Mouse (Mus musculus): Measurements from ENCODE around the gene Noxa1. TPM values are rescaled to one million over a fixed set of nuclear protein-coding genes. Genes with fewer than 3 reads are reported as not detected.

The Noxa1 gene
- polyA plus RNA-seq, 1 experiment from 2014 or later, result 5.8 TPM

GRCm38 (mm10) chr2:25040089-25040488 is 54.9 kb downstream of the Noxa1 start:
- no peaks in the 10 kb centered on the region for H3K9me3 ChIP-seq (ENCODE audit: control insufficient read depth)
- TF ChIP-seq CTCF (IDR thresholded peaks at IDR 0.05; ENCODE audit: low read depth), result no peak

More at GRCm38 (mm10) chr2:25040089-25040488, 54.9 kb downstream of the Noxa1 start:
- Histone ChIP-seq H3K4me3 (ENCODE audit: low read depth, low read length) (no peak overlapping the region), H3K36me3 (ENCODE audit: control insufficient read depth, insufficient read depth) (peaks cover 18% of the 10 kb centered on the region; the same call in 1 of the 2 replicates), H3K4me1 (replicated peaks; ENCODE audit: control insufficient read depth, insufficient read depth, low read length) (no peaks in the 10 kb centered on the region), H3K9ac (ENCODE audit: low read depth, low read length) (no peak overlapping the region), H3K4me2 (replicated peaks; ENCODE audit: low read depth) (no peak overlapping the region), H3K27me3 (replicated peaks; ENCODE audit: control insufficient read depth, insufficient read depth, low read length) (no peaks in the 10 kb centered on the region), H3K27ac (ENCODE audit: low read depth, low read length) (no peak overlapping the region)
- WGBS, result 80% methylated on average over 5 of the region's 5 CpGs
- no peak for ATAC-seq

Small RNAs within 50 kb of the gene (microRNA-seq; reads per million reads assigned to microRNA genes)
- gene Gm24328, result not detected
- not detected for gene Mir7664

Other genes with a start within 250 kb of the Noxa1 start
- 19.8 and 21.6 TPM in 2 replicates for gene Ehmt1, start 175.5 kb downstream of the Noxa1 start, polyA plus RNA-seq (2015; fragmentation: Nextera tagmentation; extraction: Ambion mirVana)
- 66.6 and 68.4 TPM in 2 replicates for gene Arrdc1, start 159.9 kb downstream of the Noxa1 start, polyA plus RNA-seq (2015; fragmentation: Nextera tagmentation; extraction: Ambion mirVana)
- 5.0 and 5.2 TPM in 2 replicates for gene Zmynd19, start 145.4 kb downstream of the Noxa1 start, polyA plus RNA-seq (2015; fragmentation: Nextera tagmentation; extraction: Ambion mirVana)
- gene Dph7, start 132.7 kb downstream of the Noxa1 start, polyA plus RNA-seq (2015; fragmentation: Nextera tagmentation; extraction: Ambion mirVana), result 7.2 and 8.7 TPM in 2 replicates
- 154 and 159 TPM in 2 replicates for gene Mrpl41, start 120.1 kb downstream of the Noxa1 start, polyA plus RNA-seq (2015; fragmentation: Nextera tagmentation; extraction: Ambion mirVana)
- 16.7 and 18.9 TPM in 2 replicates for gene Pnpla7, start 119.1 kb downstream of the Noxa1 start, polyA plus RNA-seq (2015; fragmentation: Nextera tagmentation; extraction: Ambion mirVana)
- gene Nsmf, start 40.8 kb downstream of the Noxa1 start, polyA plus RNA-seq (2015; fragmentation: Nextera tagmentation; extraction: Ambion mirVana), result 17.0 and 17.6 TPM in 2 replicates
- 24.6 and 25.9 TPM in 2 replicates for gene Entpd8, start 14.8 kb downstream of the Noxa1 start, polyA plus RNA-seq (2015; fragmentation: Nextera tagmentation; extraction: Ambion mirVana)
- gene Nrarp, start 85.6 kb upstream of the Noxa1 start, polyA plus RNA-seq (2015; fragmentation: Nextera tagmentation; extraction: Ambion mirVana), result 15.9 and 16.5 TPM in 2 replicates
- 12.0 and 12.6 TPM in 2 replicates for gene Tor4a, start 101.7 kb upstream of the Noxa1 start, polyA plus RNA-seq (2015; fragmentation: Nextera tagmentation; extraction: Ambion mirVana)
- 41.4 and 45.6 TPM in 2 replicates for gene Nelfb, start 116.3 kb upstream of the Noxa1 start, polyA plus RNA-seq (2015; fragmentation: Nextera tagmentation; extraction: Ambion mirVana)
- not detected in 2 replicates for gene Stpg3, start 119.5 kb upstream of the Noxa1 start, polyA plus RNA-seq (2015; fragmentation: Nextera tagmentation; extraction: Ambion mirVana)
- gene Fam166a, start 123.6 kb upstream of the Noxa1 start, polyA plus RNA-seq (2015; fragmentation: Nextera tagmentation; extraction: Ambion mirVana), result 0.78 and 1.4 TPM in 2 replicates
- gene Tubb4b, start 129.6 kb upstream of the Noxa1 start, polyA plus RNA-seq (2015; fragmentation: Nextera tagmentation; extraction: Ambion mirVana), result 453 and 466 TPM in 2 replicates
- gene Slc34a3, start 139.2 kb upstream of the Noxa1 start, polyA plus RNA-seq (2015; fragmentation: Nextera tagmentation; extraction: Ambion mirVana), result 34.0 and 37.6 TPM in 2 replicates
- 0.09 and 0.25 TPM in 2 replicates for gene Rnf224, start 141.6 kb upstream of the Noxa1 start, polyA plus RNA-seq (2015; fragmentation: Nextera tagmentation; extraction: Ambion mirVana)
- gene Rnf208, start 147.1 kb upstream of the Noxa1 start, polyA plus RNA-seq (2015; fragmentation: Nextera tagmentation; extraction: Ambion mirVana), result 51.9 and 59.4 TPM in 2 replicates
- gene Cysrt1, start 147.3 kb upstream of the Noxa1 start, polyA plus RNA-seq (2015; fragmentation: Nextera tagmentation; extraction: Ambion mirVana), result 16.5 and 20.7 TPM in 2 replicates
- 10.4 and 12.3 TPM in 2 replicates for gene AL732309.1, start 151.7 kb upstream of the Noxa1 start, polyA plus RNA-seq (2015; fragmentation: Nextera tagmentation; extraction: Ambion mirVana)
- 40.3 and 44.9 TPM in 2 replicates for gene Tmem203, start 160.3 kb upstream of the Noxa1 start, polyA plus RNA-seq (2015; fragmentation: Nextera tagmentation; extraction: Ambion mirVana)
- 62.0 and 68.3 TPM in 2 replicates for gene Tprn, start 167.5 kb upstream of the Noxa1 start, polyA plus RNA-seq (2015; fragmentation: Nextera tagmentation; extraction: Ambion mirVana)
- gene Ssna1, start 177.3 kb upstream of the Noxa1 start, polyA plus RNA-seq (2015; fragmentation: Nextera tagmentation; extraction: Ambion mirVana), result 105 and 108 TPM in 2 replicates
- 41.6 and 43.4 TPM in 2 replicates for gene Anapc2, start 177.3 kb upstream of the Noxa1 start, polyA plus RNA-seq (2015; fragmentation: Nextera tagmentation; extraction: Ambion mirVana)
- gene Tmem210, start 193.0 kb upstream of the Noxa1 start, polyA plus RNA-seq (2015; fragmentation: Nextera tagmentation; extraction: Ambion mirVana), result not detected in 2 replicates
- gene Lrrc26, start 194.8 kb upstream of the Noxa1 start, polyA plus RNA-seq (2015; fragmentation: Nextera tagmentation; extraction: Ambion mirVana), result 5.5 and 6.6 TPM in 2 replicates
- 0.78 and 0.90 TPM in 2 replicates for gene Grin1, start 224.0 kb upstream of the Noxa1 start, polyA plus RNA-seq (2015; fragmentation: Nextera tagmentation; extraction: Ambion mirVana)
- gene Man1b1, start 237.2 kb upstream of the Noxa1 start, polyA plus RNA-seq (2015; fragmentation: Nextera tagmentation; extraction: Ambion mirVana), result 44.7 and 50.2 TPM in 2 replicates